Comparison of ENCODE assay signal across 12 mouse cellular contexts in the genomic region with DNA sequence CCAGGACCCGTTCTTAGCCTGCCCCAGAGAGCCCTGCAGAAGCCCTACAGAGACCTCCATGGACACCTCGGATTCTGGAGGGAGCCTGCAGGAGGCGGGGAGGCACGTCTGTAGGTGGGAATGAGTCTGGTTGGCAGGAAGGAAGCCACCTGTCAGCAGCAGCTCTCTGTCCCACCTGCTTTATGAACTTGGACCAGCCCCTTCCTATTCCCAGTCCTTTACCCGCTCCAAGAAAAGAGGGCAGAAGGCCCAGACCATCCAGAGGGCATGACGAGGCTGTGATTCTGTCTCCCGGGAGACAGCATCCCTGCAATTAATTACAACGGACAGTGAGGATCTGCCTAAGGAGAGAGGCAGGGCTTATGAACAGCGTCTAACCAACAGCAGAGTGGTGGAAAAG. TPM values are rescaled to one million over a fixed set of nuclear protein-coding genes. Genes with fewer than 3 reads are reported as not detected.
DNase-seq lines count a peak whose midpoint lies in the region; ATAC-seq and TF ChIP-seq lines count a peak whose summit lies in the region.
"Had no signal": no experiment of that assay in that cellular context is flagged by ENCODE, and none has a peak within 500 bp of the region (broad histone marks: within the 10 kb centered on the region; RNA-seq: fewer than 3 reads in every experiment).

No protein-coding gene starts in this region.

- H3K36me3 ChIP-seq in hindbrain, embryonic 12.5 days = no peaks in the 10 kb centered on the region
- H3K36me3 ChIP-seq in neural tube, embryonic 13.5 days = no peaks in the 10 kb centered on the region
- H3K36me3 ChIP-seq: limb, embryonic 15.5 days had no signal

- H3K4me1 ChIP-seq in cerebellum, adult 2 months (ENCODE audit: control insufficient read depth, insufficient read depth, low read length) = peaks cover 83% of the 10 kb centered on the region
- H3K4me1 ChIP-seq in hindbrain, embryonic 12.5 days = peaks cover 72% of the 10 kb centered on the region
- peaks cover 81% of the 10 kb centered on the region for H3K4me1 ChIP-seq in neural tube, embryonic 13.5 days (replicated peaks)

- H3K9ac ChIP-seq in hindbrain, embryonic 12.5 days = no peak overlapping the region
- 0 out of 2 replicates have a peak overlapping the region, but pooled peaks have one; percentile 31 for H3K9ac ChIP-seq in neural tube, embryonic 13.5 days
- H3K9ac ChIP-seq: limb, embryonic 15.5 days; lung, embryonic 14.5 days had no signal

- H3K9me3 ChIP-seq in hindbrain, embryonic 12.5 days (replicated peaks) = peaks cover 6% of the 10 kb centered on the region; the same call in 1 of the 2 replicates
- H3K9me3 ChIP-seq in neural tube, embryonic 13.5 days = no peaks in the 10 kb centered on the region
- H3K9me3 ChIP-seq: limb, embryonic 15.5 days had no signal

- H3K4me3 ChIP-seq in cerebellum, adult 2 months (replicated peaks; ENCODE audit: insufficient read depth, low read depth, low read length) = no peak overlapping the region
- no peak overlapping the region for H3K4me3 ChIP-seq in hindbrain, embryonic 12.5 days
- H3K4me3 ChIP-seq in neural tube, embryonic 13.5 days = no peak overlapping the region
- H3K4me3 ChIP-seq: limb, embryonic 15.5 days had no signal

- peak overlapping the region; percentile 52 for H3K27ac ChIP-seq in cerebellum, adult 2 months (ENCODE audit: insufficient read depth, low read length)
- peak overlapping the region; percentile 40 for H3K27ac ChIP-seq in hindbrain, embryonic 12.5 days
- H3K27ac ChIP-seq in neural tube, embryonic 13.5 days (replicated peaks) = peak overlapping the region; percentile 54
- H3K27ac ChIP-seq: limb, embryonic 15.5 days had no signal

- 8% methylated on average over 9 of the region's 9 CpGs for WGBS in cerebellum, adult 2 months
- WGBS in hindbrain, embryonic 12.5 days = 29% methylated on average over 9 of the region's 9 CpGs
- WGBS in neural tube, embryonic 13.5 days = 26% methylated on average over 9 of the region's 9 CpGs

- no peaks in the 10 kb centered on the region for H3K27me3 ChIP-seq in cerebellum, adult 2 months (ENCODE audit: control insufficient read depth, insufficient read depth, low read length)
- H3K27me3 ChIP-seq in hindbrain, embryonic 12.5 days = no peaks in the 10 kb centered on the region
- H3K27me3 ChIP-seq in neural tube, embryonic 13.5 days = no peaks in the 10 kb centered on the region
- H3K27me3 ChIP-seq: limb, embryonic 15.5 days had no signal

- no peak for ATAC-seq in hindbrain, embryonic 12.5 days (ENCODE audit: low FRiP score)
- ATAC-seq in neural tube, embryonic 13.5 days (ENCODE audit: low read depth) = no peak

- no peak for TF ChIP-seq POLR2A in cerebellum, adult 2 months (IDR thresholded peaks at IDR 0.05; ENCODE audit: borderline replicate concordance, insufficient read depth, low read length)

- peak; percentile 74 to 77 for DNase-seq in cerebellum, adult 2 months
- DNase-seq in cerebellum, postnatal 4 days (ENCODE audit: low spot score in 2 of 2) = no peak
- DNase-seq in cerebellum, postnatal 36 days = peak; percentile 49 to 54
- no peak for DNase-seq in thymus, postnatal 14 days
- DNase-seq in layer of hippocampus, adult 11-12 months (ENCODE audit: low spot score) = no peak
- DNase-seq in ovary, postnatal 10 days (ENCODE audit: low spot score) = no peak
- DNase-seq: kidney, adult 18-20 months; lung, embryonic 14.5 days; spleen, adult 18-20 months had no signal

- no peak overlapping the region for H3K4me2 ChIP-seq in hindbrain, embryonic 12.5 days (replicated peaks)
- H3K4me2 ChIP-seq in neural tube, embryonic 13.5 days = no peak overlapping the region
- H3K4me2 ChIP-seq: limb, embryonic 15.5 days; lung, embryonic 14.5 days had no signal

- no peak for TF ChIP-seq CTCF in cerebellum, adult 2 months (IDR thresholded peaks at IDR 0.05; ENCODE audit: borderline replicate concordance, insufficient read depth, low read depth, low read length)

RNA-seq across cellular contexts. Expression of a gene that starts 43.3 kb away (rescaled TPM):
- 75.0 and 78.6 TPM in 2 replicates for polyA plus RNA-seq in cerebellum, adult 2 months (2012; rRNA removed)
- polyA plus RNA-seq in hindbrain, embryonic 12.5 days (2016; fragmentation: Nextera tagmentation; extraction: Ambion mirVana) = 15.2 and 16.3 TPM in 2 replicates
- 14.5 and 15.8 TPM in 2 replicates for polyA plus RNA-seq in neural tube, embryonic 13.5 days (2015; fragmentation: Nextera tagmentation; extraction: Ambion mirVana)

RNA-seq across cellular contexts. Expression of a gene that starts 52.5 kb away (rescaled TPM):
- 27.0 and 32.0 TPM in 2 replicates for polyA plus RNA-seq in cerebellum, adult 2 months (2012; rRNA removed)
- polyA plus RNA-seq in hindbrain, embryonic 12.5 days (2016; fragmentation: Nextera tagmentation; extraction: Ambion mirVana) = 2.9 and 3.6 TPM in 2 replicates
- polyA plus RNA-seq in neural tube, embryonic 13.5 days (2015; fragmentation: Nextera tagmentation; extraction: Ambion mirVana) = 3.7 and 4.2 TPM in 2 replicates

RNA-seq across cellular contexts. Expression of a gene that starts 52.8 kb away (rescaled TPM):
- polyA plus RNA-seq in cerebellum, adult 2 months (2012; rRNA removed) = 117 and 122 TPM in 2 replicates
- 108 and 118 TPM in 2 replicates for polyA plus RNA-seq in hindbrain, embryonic 12.5 days (2016; fragmentation: Nextera tagmentation; extraction: Ambion mirVana)
- polyA plus RNA-seq in neural tube, embryonic 13.5 days (2015; fragmentation: Nextera tagmentation; extraction: Ambion mirVana) = 107 and 109 TPM in 2 replicates

Comparison
In these comparisons a context has a peak if more than half of its experiments do, and no peak if none do; other contexts are left out.
1. DNase-seq: peak in cerebellum, adult 2 months (2 of 2) and cerebellum, postnatal 36 days (2 of 2); none in cerebellum, postnatal 4 days (0 of 2), thymus, postnatal 14 days (single experiment), layer of hippocampus, adult 11-12 months (single experiment) and ovary, postnatal 10 days (single experiment).
2. Peak in every context shown above with its lines, with median percentiles within 50 percentile points of each other: H3K27ac ChIP-seq.